Mouse (Mus musculus) small intestine, adult 2 months (tissue): Measurements from ENCODE around the gene 1700014D04Rik.

Experiments
- CTCF ChIP-seq: fragments of 200-500 bp; IDR thresholded peaks from 2 replicates; pipeline ENCODE4 v1.5.1; 2012; ENCODE audit warnings: low read depth, mild to moderate bottlenecking, control low read depth, inconsistent platforms, low read length, moderate library complexity, mixed read lengths; ENCODE audit not compliant: insufficient replicate concordance, insufficient read length; ENCODE audit errors: extremely low read depth
- POLR2A ChIP-seq: fragments of 200-500 bp; IDR thresholded peaks from 2 replicates; pipeline ENCODE4 v1.6.1; 2012; ENCODE audit warnings: low read depth, mild to moderate bottlenecking, control low read depth, inconsistent platforms, low read length, moderate library complexity

GRCm38 (mm10) chr13:59704562-59704961 is 42.0 kb downstream of the 1700014D04Rik start:
- TF ChIP-seq POLR2A = no peak
- no peak for TF ChIP-seq CTCF
